Mouse (Mus musculus) ES-E14 (cell line): ENCODE data around the gene Atp2c2. TPM values are rescaled to one million over a fixed set of nuclear protein-coding genes. Genes with fewer than 3 reads are reported as not detected.

Source experiments
- DNase-seq: peaks from one replicate; pipeline ENCODE4 v3.0.0-alpha.2; 2013; ENCODE audit warnings: low read depth, low spot score
- H3K27ac ChIP-seq: 2 replicates; pipeline ENCODE4 v1.5.1; 2012; ENCODE audit warnings: low read depth, mild to moderate bottlenecking, low read length, moderate library complexity, mixed read lengths; ENCODE audit not compliant: poor library complexity, insufficient read depth, severe bottlenecking
- H3K36me3 ChIP-seq: 2 replicates; pipeline ENCODE4 v1.6.1; 2012; ENCODE audit warnings: mild to moderate bottlenecking, low read length, moderate library complexity, mixed read lengths; ENCODE audit not compliant: control insufficient read depth, poor library complexity, insufficient read depth, severe bottlenecking
- H3K4me1 ChIP-seq, 2 experiments: fragments of 150-350 bp in 1 of 2; sonication (generic) in 1 of 2; 2 replicates each; pipeline ENCODE4 v1.6.1; 2012; ENCODE audit warnings: low read length in 2 of 2, mild to moderate bottlenecking in 1 of 2, mixed read lengths in 1 of 2; ENCODE audit not compliant: control insufficient read depth in 2 of 2, insufficient read depth in 2 of 2, poor library complexity in 1 of 2
- H3K4me3 ChIP-seq, 2 experiments: fragments of 150-350 bp in 1 of 2; sonication (generic) in 1 of 2; 2 replicates each; pipeline ENCODE4 v1.5.1; 2012; ENCODE audit warnings: low read length in 2 of 2, low read depth in 1 of 2, mild to moderate bottlenecking in 1 of 2, mixed read lengths in 1 of 2; ENCODE audit not compliant: insufficient read depth in 1 of 2, poor library complexity in 1 of 2, severe bottlenecking in 1 of 2
- H3K9ac ChIP-seq: 2 replicates; pipeline ENCODE4 v1.6.1; 2012; ENCODE audit warnings: low read depth, mild to moderate bottlenecking, low read length, mixed read lengths; ENCODE audit not compliant: poor library complexity, insufficient read depth, severe bottlenecking
- H3K9me3 ChIP-seq: fragments of 150-350 bp; sonication (generic); 2 replicates; pipeline ENCODE4 v1.6.1; 2012; ENCODE audit warnings: low read depth, mild to moderate bottlenecking, low read length; ENCODE audit not compliant: control insufficient read depth, insufficient read depth
- CHD2 ChIP-seq: IDR thresholded peaks from 2 replicates; pipeline ENCODE4 v1.6.1; 2014; ENCODE audit warnings: mild to moderate bottlenecking, low read depth, low read length, inconsistent platforms
- HCFC1 ChIP-seq: IDR thresholded peaks from 2 replicates; pipeline ENCODE4 v1.6.1; 2012; ENCODE audit warnings: low read length, inconsistent platforms, borderline replicate concordance; ENCODE audit not compliant: insufficient read depth
- MAFK ChIP-seq: IDR thresholded peaks from 2 replicates; pipeline ENCODE4 v1.6.1; 2014; ENCODE audit warnings: mild to moderate bottlenecking, low read depth, low read length, inconsistent platforms; ENCODE audit not compliant: insufficient read depth
- ZC3H11A ChIP-seq: IDR thresholded peaks from 2 replicates; pipeline ENCODE4 v1.6.1; 2012; ENCODE audit warnings: low read depth, mild to moderate bottlenecking, inconsistent platforms, low read length, borderline replicate concordance
- ZNF384 ChIP-seq: IDR thresholded peaks from 2 replicates; pipeline ENCODE4 v1.6.1; 2012; ENCODE audit warnings: low read depth, low read length, inconsistent platforms
- in situ Hi-C, 2 experiments: fragments of 600-800 bp; cut with MboI; formaldehyde crosslinking; loops; one replicate each; pipeline ENCODE4 v1.15.1; 2025; ENCODE audit warnings: low sequenced_read_pairs in 2 of 2, inconsistent platforms in 1 of 2; ENCODE audit not compliant: unreplicated experiment in 2 of 2
- total RNA-seq: library from RNA; depleted of rRNA; stranded (reverse); fragments of 300-350 nt; gene quantifications from 2 replicates; pipeline ENCODE4 v1.2.3, GENCODE M21; 2012

Gene Atp2c2
- total RNA-seq, 1 experiment, result 0.80 TPM

- no peak overlapping the region for H3K9ac ChIP-seq
- H3K4me1 ChIP-seq, result peaks cover 0 to 7% of the 10 kb centered on the region in 2 experiments; a peak in 1 of 4 replicates
- in situ Hi-C loops, result no loop called here
- no peak overlapping the region for H3K27ac ChIP-seq
- TF ChIP-seq ZC3H11A (no peak), HCFC1 (no peak), ZNF384 (no peak)
- H3K9me3 ChIP-seq, result no peaks in the 10 kb centered on the region
- no peak overlapping the region for H3K4me3 ChIP-seq
- no peaks in the 10 kb centered on the region for H3K36me3 ChIP-seq
- DNase-seq, result no peak
Observed at GRCm38 (mm10) chr8:119707146-119707545, 7.3 kb downstream of the Atp2c2 start.

- Histone ChIP-seq H3K36me3 (no peaks in the 10 kb centered on the region), H3K9me3 (no peaks in the 10 kb centered on the region), H3K4me1 (peaks cover 0 to 7% of the 10 kb centered on the region in 2 experiments; a peak in 1 of 4 replicates), H3K9ac (no peak overlapping the region), H3K4me3 (no peak overlapping the region), H3K27ac (no peak overlapping the region)
- no peak for DNase-seq
- TF ChIP-seq ZNF384 (no peak), HCFC1 (no peak), MAFK (no peak), CHD2 (no peak), ZC3H11A (no peak)
- in situ Hi-C loops, result no loop called here
Observed at GRCm38 (mm10) chr8:119708471-119708870, 8.7 kb downstream of the Atp2c2 start.

GRCm38 (mm10) chr8:119708878-119709702 lies 9.3 kb downstream of the Atp2c2 start:
- in situ Hi-C loops, result no loop called here
- Histone ChIP-seq H3K27ac (no peak overlapping the region), H3K4me1 (peaks cover 0 to 7% of the 10 kb centered on the region in 2 experiments; a peak in 1 of 4 replicates), H3K9ac (no peak overlapping the region), H3K36me3 (no peaks in the 10 kb centered on the region), H3K4me3 (no peak overlapping the region), H3K9me3 (no peaks in the 10 kb centered on the region)
- DNase-seq, result no peak
- TF ChIP-seq ZC3H11A (no peak), ZNF384 (no peak), HCFC1 (no peak), MAFK (no peak), CHD2 (no peak)

- TF ChIP-seq MAFK (no peak), ZC3H11A (no peak), CHD2 (no peak)
- H3K36me3 ChIP-seq, result no peaks in the 10 kb centered on the region
- no peak for DNase-seq
- in situ Hi-C loops, result no loop called here
- H3K9ac ChIP-seq, result no peak overlapping the region
- H3K4me3 ChIP-seq, result no peak overlapping the region
- H3K4me1 ChIP-seq, result peaks cover 0 to 7% of the 10 kb centered on the region in 2 experiments; a peak in 1 of 4 replicates
- H3K9me3 ChIP-seq, result no peaks in the 10 kb centered on the region
- no peak overlapping the region for H3K27ac ChIP-seq
Observed at GRCm38 (mm10) chr8:119709703-119710093, 9.9 kb downstream of the Atp2c2 start.

- Histone ChIP-seq H3K4me1 (peaks cover 0 to 11% of the 10 kb centered on the region in 2 experiments; a peak in 1 of 4 replicates), H3K36me3 (no peaks in the 10 kb centered on the region), H3K27ac (no peak overlapping the region), H3K4me3 (no peak overlapping the region), H3K9me3 (no peaks in the 10 kb centered on the region), H3K9ac (no peak overlapping the region)
- DNase-seq, result no peak
- TF ChIP-seq HCFC1, result no peak
- TF ChIP-seq CHD2, result no peak
- TF ChIP-seq ZNF384, result no peak
- TF ChIP-seq MAFK, result no peak
- no peak for TF ChIP-seq ZC3H11A
- in situ Hi-C loops, result no loop called here
Observed at GRCm38 (mm10) chr8:119712226-119712625, 12.4 kb downstream of the Atp2c2 start.
